Mouse (Mus musculus) heart, embryonic 13.5 days (tissue): Measurements from ENCODE around the gene Gm10188. TPM values are rescaled to one million over a fixed set of nuclear protein-coding genes. Genes with fewer than 3 reads are reported as not detected.

Source experiments
- ATAC-seq: fragments of 200-750 bp; cut with Nextera tagmentation; 2 replicates; pipeline ENCODE4 v1.8.0; 2017; ENCODE audit warnings: moderate TSS enrichment; ENCODE audit not compliant: insufficient number of reproducible peaks, low FRiP score, low TSS enrichment; ENCODE audit errors: extremely low read depth
- H3K27ac ChIP-seq: fragments of 300-500 bp; sonication (generic); replicated peaks from 2 replicates; pipeline ENCODE4 v1.5.1; 2015; ENCODE audit warnings: moderate library complexity, mild to moderate bottlenecking, inconsistent platforms
- H3K27me3 ChIP-seq: fragments of 300-500 bp; sonication (generic); replicated peaks from 2 replicates; pipeline ENCODE4 v1.6.1; 2015; ENCODE audit warnings: mild to moderate bottlenecking, inconsistent platforms
- H3K36me3 ChIP-seq: fragments of 300-500 bp; sonication (generic); 2 replicates; pipeline ENCODE4 v1.6.1; 2015; ENCODE audit warnings: mild to moderate bottlenecking, inconsistent platforms
- H3K4me1 ChIP-seq: fragments of 300-500 bp; sonication (generic); 2 replicates; pipeline ENCODE4 v1.6.1; 2015; ENCODE audit warnings: inconsistent platforms
- H3K4me2 ChIP-seq: fragments of 300-500 bp; sonication (generic); 2 replicates; pipeline ENCODE4 v1.6.1; 2015; ENCODE audit warnings: inconsistent platforms, mild to moderate bottlenecking, moderate library complexity
- H3K4me3 ChIP-seq: fragments of 300-500 bp; sonication (generic); 2 replicates; pipeline ENCODE4 v1.5.1; 2015; ENCODE audit warnings: moderate library complexity, mild to moderate bottlenecking, inconsistent platforms
- H3K9ac ChIP-seq: fragments of 300-500 bp; sonication (generic); 2 replicates; pipeline ENCODE4 v1.6.1; 2015; ENCODE audit warnings: inconsistent platforms, mild to moderate bottlenecking, moderate library complexity
- H3K9me3 ChIP-seq: fragments of 300-500 bp; sonication (generic); 2 replicates; pipeline ENCODE4 v1.6.1; 2016; ENCODE audit warnings: inconsistent platforms
- WGBS: fragments of 180-500 bp; shearing (Covaris S2); methylation state at CpG from one replicate; pipeline ENCODE4 v1.1.7; 2015; ENCODE audit warnings: mixed read lengths; 5-methylcytosine and 5-hydroxymethylcytosine counted together
- polyA plus RNA-seq: library from polyadenylated mRNA; unstranded; fragments of >200 nt; fragmentation: Nextera tagmentation; extraction: Ambion mirVana; gene quantifications from 2 replicates; pipeline ENCODE4 v1.2.1, GENCODE M21; 2015

The Gm10188 gene
- polyA plus RNA-seq, 1 experiment from 2014 or later: not detected

DNA sequence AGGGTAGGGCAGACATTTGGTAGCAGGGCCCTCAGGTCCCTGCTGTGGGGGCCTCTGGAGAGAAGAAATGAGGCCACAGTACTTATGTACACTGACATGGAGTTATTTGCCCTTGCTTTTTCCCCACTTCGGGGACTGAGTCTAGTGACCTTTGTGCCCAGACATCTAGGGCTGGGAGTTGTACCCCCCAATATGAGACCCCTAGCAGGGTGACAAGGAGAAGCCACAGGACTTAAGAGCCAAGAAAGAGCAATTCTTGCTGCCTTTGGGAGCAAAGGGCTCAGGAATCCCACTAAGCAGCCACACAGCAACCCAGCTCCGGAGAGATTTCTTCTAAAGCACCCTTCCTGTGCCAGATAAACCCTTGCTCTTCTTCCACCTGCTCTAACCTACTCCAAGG, 27.6 kb downstream of the Gm10188 start:
- no peaks in the 10 kb centered on the region for H3K36me3 ChIP-seq
- peaks cover 78% of the 10 kb centered on the region for H3K27me3 ChIP-seq
- no peak for ATAC-seq
- H3K9me3 ChIP-seq: no peaks in the 10 kb centered on the region
- H3K27ac ChIP-seq: no peak overlapping the region
- H3K4me1 ChIP-seq: peaks cover 22% of the 10 kb centered on the region
- no peak overlapping the region for H3K4me3 ChIP-seq
- no peak overlapping the region for H3K9ac ChIP-seq
- WGBS: 48% methylated on average over 2 of the region's 2 CpGs
- H3K4me2 ChIP-seq: no peak overlapping the region

DNA sequence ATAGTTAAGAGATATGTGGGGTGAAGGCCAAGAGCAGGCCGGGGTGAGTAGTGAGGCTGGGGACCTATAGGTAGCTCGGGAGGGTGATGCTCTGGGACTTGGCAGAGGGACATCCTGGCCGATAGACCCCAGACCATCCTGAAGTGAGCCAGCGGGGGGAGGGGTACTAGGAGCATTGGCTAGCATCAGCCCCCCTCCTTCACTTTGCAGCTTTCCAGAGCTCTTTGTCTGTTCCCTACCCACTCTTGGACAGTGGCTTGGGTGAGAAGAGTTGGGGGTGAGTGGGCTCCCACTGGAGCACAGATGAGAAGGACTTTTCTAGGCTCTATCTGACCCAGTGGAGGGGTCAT, 28.1 kb downstream of the Gm10188 start:
- Histone ChIP-seq H3K4me1 (peaks cover 22% of the 10 kb centered on the region), H3K27me3 (peaks cover 82% of the 10 kb centered on the region), H3K27ac (no peak overlapping the region), H3K9me3 (no peaks in the 10 kb centered on the region), H3K4me3 (no peak overlapping the region), H3K9ac (no peak overlapping the region), H3K4me2 (no peak overlapping the region), H3K36me3 (no peaks in the 10 kb centered on the region)
- ATAC-seq: no peak
- 34% methylated on average over 4 of the region's 4 CpGs for WGBS

DNA sequence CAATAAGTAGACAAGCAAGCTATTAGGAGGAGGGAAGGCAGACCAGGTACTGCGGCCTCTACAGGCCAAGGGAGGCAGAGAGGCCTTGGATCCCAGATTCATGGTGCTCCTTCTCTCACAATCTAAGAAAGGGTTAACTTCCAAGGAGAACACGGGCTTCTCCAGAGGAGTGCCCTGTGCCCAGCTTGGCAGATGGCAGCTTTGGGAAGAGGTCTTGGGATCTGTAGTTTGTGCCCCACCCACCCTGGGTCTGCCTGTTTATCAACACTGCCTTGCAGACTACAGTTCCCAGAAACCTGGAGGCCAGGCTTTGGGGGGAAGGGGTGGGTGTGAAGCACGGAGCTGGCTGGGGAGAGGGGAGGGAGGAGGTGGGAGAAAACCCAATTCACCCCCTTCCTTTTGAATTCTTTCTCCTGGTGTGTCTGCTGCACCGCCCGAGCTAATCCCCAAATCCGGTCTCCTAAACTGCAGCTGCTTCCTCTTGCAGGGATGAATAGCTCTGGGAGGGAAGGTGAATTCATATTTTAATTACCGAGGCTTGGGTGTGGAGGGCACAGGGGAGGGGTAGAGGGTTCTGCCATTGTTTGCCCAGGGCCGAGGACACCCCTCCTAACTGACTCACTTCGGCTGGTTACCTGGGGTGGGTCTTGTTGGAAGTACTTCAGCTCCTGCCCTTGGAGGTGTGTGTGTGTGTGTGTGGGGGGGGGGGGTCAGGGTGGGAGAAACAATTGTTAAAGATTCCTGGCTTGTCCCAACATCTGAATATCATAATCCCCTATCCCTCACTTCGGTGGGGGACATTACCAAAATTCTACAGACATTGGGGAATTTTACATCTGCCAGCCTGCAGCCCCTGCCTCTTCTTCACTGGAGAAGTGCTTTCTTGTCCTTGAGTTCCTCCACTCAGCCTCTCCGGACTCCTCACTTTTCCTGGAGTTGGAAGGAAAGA, 28.7 kb downstream of the Gm10188 start:
- H3K27ac ChIP-seq: no peak overlapping the region
- no peaks in the 10 kb centered on the region for H3K36me3 ChIP-seq
- no peak for ATAC-seq
- H3K27me3 ChIP-seq: peaks cover 85% of the 10 kb centered on the region
- no peaks in the 10 kb centered on the region for H3K9me3 ChIP-seq
- H3K9ac ChIP-seq: 0 out of 2 replicates have a peak overlapping the region, but pooled peaks have one; percentile 10
- H3K4me3 ChIP-seq: no peak overlapping the region
- peaks cover 18% of the 10 kb centered on the region for H3K4me1 ChIP-seq
- H3K4me2 ChIP-seq: peak overlapping the region; percentile 57
- WGBS: 32% methylated on average over 11 of the region's 11 CpGs

DNA sequence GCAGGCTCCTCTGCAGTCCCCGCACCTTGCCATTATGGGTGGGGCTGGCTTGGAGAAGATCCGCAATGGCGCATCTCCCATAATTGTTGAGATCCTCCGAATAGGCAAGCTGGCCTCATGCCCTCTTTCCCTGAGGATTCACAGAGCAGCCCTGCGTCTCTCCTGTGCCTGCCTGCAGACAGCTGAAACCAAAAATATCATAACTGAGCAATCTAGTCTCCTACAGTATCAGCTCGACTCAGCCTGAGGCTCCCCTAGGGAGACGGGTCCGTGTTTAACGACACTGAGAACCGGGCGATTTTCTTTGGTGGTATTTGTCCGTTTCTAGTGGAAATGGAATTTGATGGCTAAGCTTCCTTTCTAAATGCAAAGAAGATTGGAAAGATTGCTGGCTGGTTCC, 29.6 kb downstream of the Gm10188 start:
- Histone ChIP-seq H3K27me3 (peaks cover 92% of the 10 kb centered on the region), H3K9me3 (no peaks in the 10 kb centered on the region), H3K36me3 (no peaks in the 10 kb centered on the region), H3K9ac (0 out of 2 replicates have a peak overlapping the region, but pooled peaks have one; percentile 10), H3K4me1 (peaks cover 20% of the 10 kb centered on the region), H3K4me3 (peak overlapping the region; percentile 24), H3K4me2 (peak overlapping the region; percentile 57), H3K27ac (no peak overlapping the region)
- no peak for ATAC-seq
- WGBS: 19% methylated on average over 12 of the region's 12 CpGs

DNA sequence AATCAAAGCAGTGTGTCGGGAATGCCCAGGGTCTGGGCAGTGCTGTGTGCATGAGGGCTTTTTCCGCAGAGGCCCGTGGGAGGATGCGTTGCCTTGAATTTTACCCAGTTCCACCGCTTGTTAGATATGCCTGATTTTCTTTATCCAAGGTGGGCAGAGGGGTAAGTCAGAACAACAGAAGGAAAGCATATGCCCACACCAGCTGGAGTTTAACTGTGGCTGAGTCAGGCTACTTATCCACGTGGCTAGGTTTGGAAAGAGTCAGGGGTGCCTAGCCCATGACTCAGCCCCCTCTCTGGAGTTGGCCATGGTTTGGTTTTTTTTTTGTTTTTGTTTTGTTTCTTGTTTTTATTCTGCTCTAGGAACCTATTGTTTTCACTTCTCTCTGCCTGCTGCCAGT, 30.3 kb downstream of the Gm10188 start:
- 81% methylated on average over 6 of the region's 6 CpGs for WGBS
- Histone ChIP-seq H3K4me3 (no peak overlapping the region), H3K27ac (no peak overlapping the region), H3K27me3 (peaks cover 94% of the 10 kb centered on the region), H3K9ac (no peak overlapping the region), H3K4me1 (peaks cover 27% of the 10 kb centered on the region), H3K36me3 (no peaks in the 10 kb centered on the region), H3K4me2 (no peak overlapping the region), H3K9me3 (no peaks in the 10 kb centered on the region)
- ATAC-seq: no peak

DNA sequence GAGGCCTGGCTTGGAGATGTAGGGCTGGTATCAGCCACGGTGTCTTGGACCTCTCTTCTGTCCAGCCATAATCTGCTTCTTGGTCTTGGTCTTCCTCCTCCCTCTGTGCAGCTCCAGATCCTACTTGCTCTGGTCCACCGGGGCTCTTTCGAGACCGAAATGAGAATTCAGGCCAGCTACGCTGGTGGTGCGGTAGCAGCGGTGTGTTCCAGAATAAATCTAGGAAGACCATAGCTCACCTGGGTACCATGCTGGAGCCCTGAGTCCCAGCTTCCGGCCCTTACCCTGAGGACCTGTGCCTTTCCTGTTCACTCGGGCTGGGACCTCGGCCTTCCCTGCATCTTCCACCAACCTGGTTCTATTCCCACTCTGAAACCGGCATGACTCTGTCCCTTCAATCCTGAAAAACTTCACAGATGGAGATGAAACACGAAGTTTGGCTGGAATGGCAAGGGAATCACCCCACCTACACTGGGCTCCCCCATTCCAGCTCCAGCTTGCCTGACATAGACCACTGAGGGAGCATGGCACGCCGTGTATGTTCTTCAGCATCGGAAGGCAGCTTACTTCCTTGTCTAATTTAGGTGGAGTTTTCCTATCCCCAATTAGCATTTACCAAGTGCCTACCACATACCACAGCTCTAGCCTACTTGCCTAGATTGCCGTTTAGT, 31.0 kb downstream of the Gm10188 start:
- H3K27ac ChIP-seq: no peak overlapping the region
- peaks cover 95% of the 10 kb centered on the region for H3K27me3 ChIP-seq
- no peaks in the 10 kb centered on the region for H3K36me3 ChIP-seq
- no peak overlapping the region for H3K9ac ChIP-seq
- no peaks in the 10 kb centered on the region for H3K9me3 ChIP-seq
- peaks cover 29% of the 10 kb centered on the region for H3K4me1 ChIP-seq
- no peak overlapping the region for H3K4me2 ChIP-seq
- H3K4me3 ChIP-seq: no peak overlapping the region
- ATAC-seq: no peak
- WGBS: 77% methylated on average over 16 of the region's 16 CpGs

DNA sequence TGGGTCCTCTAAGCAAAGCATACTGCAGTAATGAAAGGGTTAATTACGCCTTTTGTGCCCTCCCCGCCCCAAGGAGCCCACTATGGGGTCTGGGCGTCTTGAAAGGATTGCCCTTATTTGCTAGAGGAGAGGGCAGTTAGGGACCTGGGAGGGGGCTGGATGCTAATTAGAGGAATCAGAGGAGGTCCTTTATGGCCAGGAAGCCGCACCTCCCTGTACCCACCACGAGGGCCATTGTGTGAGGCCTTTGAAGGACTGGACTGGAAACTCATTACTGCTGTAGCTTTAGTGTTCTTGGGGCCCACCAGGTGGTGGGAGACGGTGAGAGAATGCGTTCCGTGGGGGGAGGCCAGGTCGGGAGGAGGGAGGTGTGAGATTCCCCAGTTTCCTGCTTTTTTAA, 31.9 kb downstream of the Gm10188 start:
- no peak overlapping the region for H3K27ac ChIP-seq
- H3K36me3 ChIP-seq: no peaks in the 10 kb centered on the region
- no peak for ATAC-seq
- no peak overlapping the region for H3K4me2 ChIP-seq
- H3K4me3 ChIP-seq: no peak overlapping the region
- 21% methylated on average over 9 of the region's 9 CpGs for WGBS
- no peak overlapping the region for H3K9ac ChIP-seq
- H3K9me3 ChIP-seq: no peaks in the 10 kb centered on the region
- H3K4me1 ChIP-seq: peaks cover 29% of the 10 kb centered on the region
- peaks cover 95% of the 10 kb centered on the region for H3K27me3 ChIP-seq

DNA sequence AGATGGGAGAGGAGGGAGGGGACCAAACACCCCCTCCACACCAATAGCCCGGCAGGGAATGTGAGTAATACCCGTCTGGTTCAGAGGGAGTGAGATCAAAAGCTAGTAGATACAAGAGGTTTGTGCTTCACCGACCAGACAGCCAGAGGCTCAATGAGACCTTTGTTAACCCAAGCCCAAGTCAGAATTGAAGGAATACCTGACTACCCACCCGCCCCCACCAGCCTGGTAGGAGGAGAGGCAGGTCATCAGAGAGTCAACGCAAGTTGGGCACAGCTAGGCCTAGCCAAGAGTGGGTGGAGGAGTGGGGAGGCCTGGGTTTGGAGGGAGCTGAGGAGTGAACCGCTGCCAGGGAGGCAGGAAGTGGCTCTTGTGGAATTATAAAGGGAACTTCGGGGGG, 33.2 kb downstream of the Gm10188 start:
- Histone ChIP-seq H3K9me3 (no peaks in the 10 kb centered on the region), H3K4me2 (no peak overlapping the region), H3K27ac (no peak overlapping the region), H3K4me1 (peaks cover 37% of the 10 kb centered on the region), H3K36me3 (no peaks in the 10 kb centered on the region), H3K4me3 (no peak overlapping the region), H3K27me3 (peaks cover 95% of the 10 kb centered on the region), H3K9ac (no peak overlapping the region)
- 42% methylated on average over 7 of the region's 7 CpGs for WGBS
- ATAC-seq: no peak

DNA sequence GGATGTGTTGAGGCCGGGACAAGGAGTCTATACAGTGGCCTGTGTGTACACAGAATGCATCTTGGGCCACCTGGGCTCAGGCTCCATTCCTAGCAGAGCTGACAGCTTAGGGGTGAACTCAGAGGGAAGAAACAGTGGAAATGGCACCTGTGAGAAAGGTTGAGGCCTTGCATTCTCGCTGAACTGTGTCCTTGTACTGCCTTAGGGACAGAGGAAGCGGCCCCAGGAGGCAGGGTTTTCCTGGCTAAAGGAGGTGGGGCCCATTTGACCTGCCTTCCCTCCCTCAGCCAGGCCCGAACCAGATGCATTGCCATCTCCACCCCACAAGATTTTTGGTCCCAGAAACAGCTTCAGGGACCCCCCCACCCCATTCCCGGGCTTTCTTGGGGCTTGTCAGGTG, 33.9 kb downstream of the Gm10188 start:
- Histone ChIP-seq H3K27me3 (peaks cover 96% of the 10 kb centered on the region), H3K27ac (no peak overlapping the region), H3K4me2 (no peak overlapping the region), H3K9me3 (no peaks in the 10 kb centered on the region), H3K4me3 (no peak overlapping the region), H3K36me3 (no peaks in the 10 kb centered on the region), H3K9ac (no peak overlapping the region), H3K4me1 (peaks cover 43% of the 10 kb centered on the region)
- 46% methylated on average over 5 of the region's 5 CpGs for WGBS
- ATAC-seq: no peak

DNA sequence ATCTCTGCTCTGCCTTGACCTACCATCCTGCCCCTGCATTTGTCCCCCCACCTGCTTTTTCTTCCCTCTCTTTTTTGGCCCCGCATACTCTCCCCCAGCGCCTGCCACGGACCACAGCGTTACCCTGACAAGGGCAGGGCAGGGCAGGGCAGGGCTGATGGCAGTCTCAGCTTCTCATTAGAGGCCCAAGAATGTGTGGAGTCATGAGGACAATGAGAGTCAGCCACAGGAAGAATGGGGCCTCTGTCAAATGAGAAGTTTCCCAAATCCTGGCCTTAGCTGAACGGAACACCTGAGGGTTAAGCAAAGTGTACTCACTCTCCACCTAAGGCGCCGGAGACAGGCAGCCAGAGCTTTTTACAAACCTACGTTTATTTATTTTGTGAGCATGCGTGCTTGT, 34.5 kb downstream of the Gm10188 start:
- no peak for ATAC-seq
- Histone ChIP-seq H3K9ac (no peak overlapping the region), H3K4me2 (no peak overlapping the region), H3K36me3 (no peaks in the 10 kb centered on the region), H3K27ac (no peak overlapping the region), H3K4me3 (no peak overlapping the region), H3K27me3 (peaks cover 96% of the 10 kb centered on the region), H3K9me3 (no peaks in the 10 kb centered on the region), H3K4me1 (peaks cover 43% of the 10 kb centered on the region)
- 65% methylated on average over 9 of the region's 9 CpGs for WGBS

DNA sequence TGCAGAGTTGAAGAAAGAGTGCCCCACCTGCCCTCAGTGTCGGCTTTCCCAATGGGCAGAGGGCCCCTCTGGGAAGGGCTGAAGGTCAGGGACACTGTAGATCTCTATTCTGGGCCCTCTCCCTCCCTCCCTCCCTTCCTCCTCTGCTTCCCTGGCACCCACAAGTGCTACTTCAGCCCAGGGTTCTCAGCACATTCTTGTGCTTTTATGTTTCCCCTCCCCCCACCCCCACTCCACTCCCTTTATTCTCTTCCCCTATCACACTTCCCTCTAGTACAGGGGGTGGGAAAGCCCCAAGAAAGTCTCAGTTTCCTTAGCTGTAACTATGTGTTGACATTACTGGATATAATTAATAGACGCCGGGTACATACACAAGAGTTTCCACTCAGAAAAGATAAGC, 34.9 kb downstream of the Gm10188 start:
- 38% methylated on average over 3 of the region's 3 CpGs for whole genome bisulfite sequencing
- Histone ChIP-seq H3K9me3 (no peaks in the 10 kb centered on the region), H3K4me1 (peaks cover 38% of the 10 kb centered on the region), H3K9ac (no peak overlapping the region), H3K27me3 (peaks cover 96% of the 10 kb centered on the region), H3K4me3 (no peak overlapping the region), H3K27ac (no peak overlapping the region), H3K36me3 (no peaks in the 10 kb centered on the region), H3K4me2 (no peak overlapping the region)
- no peak for ATAC-seq
